ENCODE assay signal across 21 mouse cellular contexts in the genomic region with DNA sequence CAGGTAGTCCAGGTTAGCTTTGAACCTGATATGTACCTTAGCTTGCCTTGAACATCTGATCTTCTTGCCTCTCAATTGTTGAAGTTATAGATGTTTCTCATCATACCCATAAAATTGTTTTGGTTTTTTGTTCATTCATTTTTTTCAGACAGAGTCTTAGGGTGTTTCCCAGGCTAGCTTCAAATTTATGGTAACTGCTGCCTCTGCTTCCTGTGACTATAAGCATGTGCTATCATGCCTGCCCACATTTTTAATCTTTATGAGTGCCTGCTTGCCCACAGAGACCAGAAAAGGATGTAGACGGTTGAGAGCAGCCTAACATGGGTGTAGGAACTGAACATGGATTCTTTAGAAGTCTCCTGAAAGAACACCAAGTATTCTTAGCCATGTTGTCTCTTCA. TPM values are rescaled to one million over a fixed set of nuclear protein-coding genes. Genes with fewer than 3 reads are reported as not detected.
"Had no signal": no experiment of that assay in that cellular context is flagged by ENCODE, and none has a peak within 500 bp of the region (broad histone marks: within the 10 kb centered on the region; RNA-seq: fewer than 3 reads in every experiment).

No protein-coding gene starts in this region.

- H3K4me3 ChIP-seq: left cerebral cortex, adult 2 months; liver, embryonic 15.5 days; midbrain, embryonic 10.5 days; neural tube, embryonic 12.5 days; neural tube, embryonic 15.5 days had no signal

- H3K9ac ChIP-seq: liver, embryonic 15.5 days; neural tube, embryonic 12.5 days; neural tube, embryonic 15.5 days had no signal

- H3K4me2 ChIP-seq: liver, embryonic 15.5 days; neural tube, embryonic 12.5 days; neural tube, embryonic 15.5 days had no signal

- H3K9me3 ChIP-seq: liver, embryonic 15.5 days; midbrain, embryonic 10.5 days; neural tube, embryonic 12.5 days; neural tube, embryonic 15.5 days had no signal

- H3K27me3 ChIP-seq: liver, embryonic 15.5 days; neural tube, embryonic 12.5 days; neural tube, embryonic 15.5 days had no signal

- H3K27ac ChIP-seq: left cerebral cortex, adult 2 months; liver, embryonic 15.5 days; midbrain, embryonic 10.5 days; neural tube, embryonic 12.5 days; neural tube, embryonic 15.5 days; stomach, postnatal 0 days had no signal

- DNase-seq: kidney, adult 18-20 months; kidney, adult 9 months; kidney, postnatal 14 days; kidney, postnatal 4 days; lung, adult 2 months; lung, postnatal 14 days; lung, postnatal 4 days; midbrain, embryonic 14.5 days; right cerebral cortex, adult 18-20 months; right cerebral cortex, postnatal 14 days; right cerebral cortex, postnatal 4 days; thymus, adult 2 months; thymus, postnatal 14 days; thymus, postnatal 4 days had no signal

- H3K36me3 ChIP-seq: liver, embryonic 15.5 days; midbrain, embryonic 10.5 days; neural tube, embryonic 12.5 days; neural tube, embryonic 15.5 days had no signal

- H3K4me1 ChIP-seq: midbrain, embryonic 10.5 days; neural tube, embryonic 12.5 days; neural tube, embryonic 15.5 days had no signal

RNA-seq across cellular contexts. Expression of a gene that starts 19.3 kb away (rescaled TPM):
- total RNA-seq: megakaryocyte, adult 5-6 weeks had no signal
